Mouse (Mus musculus): ENCODE measurements around the gene Wnt5a.

Gene Wnt5a

DNA sequence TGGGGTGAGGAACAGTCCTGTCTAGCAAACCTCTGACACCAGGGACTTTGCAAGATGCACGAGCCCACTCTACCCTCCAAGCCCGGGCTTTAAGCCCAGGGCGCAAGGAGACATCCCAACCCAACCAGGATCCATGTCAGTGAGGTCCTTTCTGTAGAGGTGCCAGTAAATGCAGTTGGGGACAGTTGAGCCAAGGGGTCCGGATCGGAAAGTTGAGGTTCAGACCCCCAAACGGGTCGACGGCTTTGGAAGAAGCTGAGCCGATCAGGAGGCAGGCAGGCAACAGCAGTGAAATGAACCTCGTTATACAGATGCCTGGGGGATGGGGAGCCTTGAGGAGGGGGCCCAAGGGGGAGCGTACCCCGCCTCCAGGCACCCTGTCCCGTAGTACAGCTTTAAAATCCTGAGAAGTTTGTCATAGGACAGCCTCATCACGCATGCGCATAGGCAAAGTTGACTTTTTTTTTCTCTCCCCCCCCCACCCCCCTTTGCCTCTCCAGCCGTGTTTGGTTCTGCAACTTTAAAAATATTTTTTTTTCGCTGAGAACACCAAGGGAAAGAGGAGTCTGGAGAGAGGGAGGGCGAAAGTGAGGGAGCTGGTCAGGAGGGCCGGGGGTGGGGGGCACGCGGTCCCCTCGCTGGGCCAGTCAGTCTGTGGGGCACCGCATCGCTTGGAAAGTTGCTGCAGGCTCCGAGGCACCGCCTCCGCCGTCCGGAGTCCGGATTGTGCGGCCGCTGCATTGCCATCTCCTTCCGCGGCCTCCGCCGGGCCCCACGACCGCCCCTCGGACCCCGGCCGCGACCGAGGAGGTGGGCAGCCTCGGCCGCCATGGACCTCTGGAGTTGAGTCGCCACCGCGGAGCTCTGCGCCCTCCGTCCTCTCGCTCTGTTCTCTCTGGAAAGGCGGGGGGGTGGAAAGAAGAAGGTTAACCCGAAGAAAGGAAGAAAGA, at the start of gene Wnt5a:
TSS of gene Wnt5a (plus strand) at position 650 of the 950 bp plus-strand sequence.
- DNase-seq (ENCODE audit: low spot score in 2 of 2) = no peak

- no peak for DNase-seq (ENCODE audit: low spot score in 2 of 2)
Observed at GRCm38 (mm10) chr14:28456372-28457076, 48.0 kb upstream of the Wnt5a start.

- DNase-seq (ENCODE audit: low spot score in 2 of 2) = no peak
Observed at GRCm38 (mm10) chr14:28457428-28457827, 47.1 kb upstream of the Wnt5a start.

DNA sequence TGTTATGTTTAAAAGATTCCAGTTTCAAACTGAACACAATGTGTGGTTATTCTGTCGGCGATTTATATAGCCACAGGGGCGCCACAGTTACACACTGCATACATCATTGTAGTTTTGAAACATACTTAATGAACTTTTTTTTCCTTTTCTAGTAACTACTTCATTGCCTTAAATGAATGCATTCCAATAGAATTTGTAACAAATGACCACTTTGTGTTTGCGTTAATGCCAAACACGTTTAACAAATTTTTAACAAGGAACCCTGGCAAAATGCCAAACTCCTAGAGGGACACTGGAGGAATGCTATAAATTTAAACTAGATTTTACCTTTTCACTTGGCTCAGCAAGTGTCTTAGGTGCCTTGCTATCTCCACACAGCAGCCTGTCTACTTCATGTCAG, 36.6 kb upstream of the Wnt5a start:
- no peak for DNase-seq (ENCODE audit: low spot score in 2 of 2)

GRCm38 (mm10) chr14:28469696-28470095, 34.9 kb upstream of the Wnt5a start:
- no peak for DNase-seq (ENCODE audit: low spot score in 2 of 2)

GRCm38 (mm10) chr14:28470212-28470611, 34.3 kb upstream of the Wnt5a start:
- DNase-seq (ENCODE audit: low spot score in 2 of 2) = no peak

DNA sequence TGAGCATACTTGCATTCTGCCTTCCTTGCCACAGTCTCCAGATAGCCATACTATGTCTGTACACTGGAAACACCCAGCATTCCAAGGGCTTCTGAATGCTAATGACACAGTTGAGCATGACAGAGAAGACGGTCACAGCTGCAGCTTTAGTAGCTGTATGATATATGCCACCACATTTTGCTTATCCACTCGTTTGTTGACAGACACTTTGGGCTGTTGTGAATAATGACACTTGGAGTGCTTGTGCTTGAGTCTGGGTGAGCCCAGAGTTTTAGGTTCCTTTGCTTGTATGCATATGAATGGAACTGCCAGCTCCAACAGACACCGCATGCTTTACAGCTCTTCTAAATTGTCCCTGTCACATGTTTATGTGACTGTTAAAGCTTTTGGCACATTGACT, 29.5 kb upstream of the Wnt5a start:
- DNase-seq (ENCODE audit: low spot score in 2 of 2) = no peak

- no peak for DNase-seq (ENCODE audit: low spot score in 2 of 2)
Observed at GRCm38 (mm10) chr14:28475421-28475820, 29.1 kb upstream of the Wnt5a start.

DNA sequence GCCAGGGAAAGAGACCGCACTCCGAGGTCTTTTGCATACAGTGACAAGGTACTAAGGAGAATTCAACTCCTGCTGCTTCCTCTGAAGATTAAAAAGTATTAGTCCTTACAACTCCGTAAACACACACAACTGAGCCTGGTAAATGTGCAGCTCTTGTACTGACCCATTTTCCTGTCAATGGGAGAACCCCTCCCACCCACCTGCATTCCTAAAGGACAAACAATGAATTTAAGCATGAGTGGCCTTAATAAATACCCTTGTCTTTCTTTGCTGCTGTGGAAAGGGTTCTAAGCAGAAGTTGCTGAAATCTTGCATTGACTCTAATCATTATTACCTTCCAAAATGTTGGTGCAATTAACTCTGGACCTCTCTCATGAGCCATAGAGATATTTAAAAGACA, 27.8 kb upstream of the Wnt5a start:
- DNase-seq (ENCODE audit: low spot score in 2 of 2) = no peak

GRCm38 (mm10) chr14:28480866-28481265, 23.7 kb upstream of the Wnt5a start:
- no peak for DNase-seq (ENCODE audit: low spot score in 2 of 2)

GRCm38 (mm10) chr14:28493806-28494205, 10.7 kb upstream of the Wnt5a start:
- no peak for DNase-seq (ENCODE audit: low spot score in 2 of 2)

DNA sequence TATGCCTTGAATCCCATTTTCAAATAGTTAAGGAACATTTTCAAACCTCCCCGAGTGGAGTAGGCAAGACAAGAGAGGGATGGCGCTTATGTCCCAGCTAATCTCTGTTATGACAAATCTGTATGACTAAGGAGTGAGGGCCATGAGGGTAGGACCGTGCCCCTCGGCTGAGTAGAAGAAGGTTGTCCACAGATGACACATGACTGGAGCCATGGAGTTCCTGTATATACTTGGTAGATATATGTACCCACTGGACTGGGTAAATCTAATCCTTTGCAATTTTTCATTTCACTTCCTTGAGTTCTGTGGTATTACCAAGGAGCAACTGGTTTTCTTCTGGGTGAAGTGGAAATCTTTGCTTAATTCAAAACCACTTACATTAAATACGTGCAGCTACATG, 10.3 kb upstream of the Wnt5a start:
- DNase-seq (ENCODE audit: low spot score in 2 of 2) = no peak

GRCm38 (mm10) chr14:28501216-28501878, 3.2 kb upstream of the Wnt5a start:
- no peak for DNase-seq (ENCODE audit: low spot score in 2 of 2)

DNA sequence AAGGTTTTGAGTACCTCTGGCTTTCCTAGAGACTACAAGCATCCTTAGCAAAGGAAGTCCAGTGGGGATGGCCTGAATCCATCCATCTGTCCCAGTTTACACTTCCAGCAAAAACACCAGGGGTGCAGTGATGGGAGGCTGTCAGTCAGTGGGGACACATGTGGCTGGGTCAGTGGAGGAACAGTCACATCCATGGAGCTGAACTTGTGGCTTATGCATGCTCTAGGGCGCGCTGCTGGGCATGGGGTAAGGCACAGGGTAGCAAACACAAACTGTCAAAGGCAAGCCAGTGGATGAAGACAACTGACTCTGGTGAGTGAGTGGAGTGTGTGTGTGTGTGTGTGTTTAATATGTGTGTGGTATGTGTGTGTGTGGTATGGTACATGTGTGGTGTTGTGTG, 1.3 kb upstream of the Wnt5a start:
- DNase-seq (ENCODE audit: low spot score in 2 of 2) = no peak

DNA sequence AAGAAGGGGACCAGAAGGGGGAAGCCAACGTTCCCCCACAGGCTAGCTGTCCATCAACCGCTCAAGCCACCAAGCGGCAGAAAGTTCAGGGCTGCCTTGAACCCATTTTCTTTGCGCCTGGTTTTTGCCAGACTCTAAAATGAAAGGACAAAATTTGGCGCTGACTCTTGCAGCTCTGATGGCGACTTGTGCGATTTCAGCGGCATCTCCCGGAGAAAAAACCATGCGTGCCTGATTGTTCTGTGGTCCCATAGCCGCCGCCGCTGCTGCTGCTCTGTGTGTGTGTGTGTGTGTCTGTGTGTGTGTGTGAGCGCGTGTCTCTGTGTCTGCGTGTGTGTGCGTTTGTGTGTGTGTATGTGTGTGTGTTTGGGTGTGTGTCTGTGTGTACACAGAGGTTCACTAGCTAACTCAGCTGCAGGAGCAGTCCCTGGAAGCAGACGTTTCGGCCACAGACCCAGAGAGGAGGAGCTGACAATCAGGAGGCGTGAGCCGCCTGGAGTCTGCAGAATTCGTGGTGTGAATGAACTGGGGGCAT, 568 bp downstream of the Wnt5a start:
- DNase-seq (ENCODE audit: low spot score in 2 of 2) = peak in 1 of 2 experiments; percentile 53

GRCm38 (mm10) chr14:28505586-28506375, 1.2 kb downstream of the Wnt5a start:
- peak in 1 of 2 experiments; percentile 26 for DNase-seq (ENCODE audit: low spot score in 2 of 2)

DNA sequence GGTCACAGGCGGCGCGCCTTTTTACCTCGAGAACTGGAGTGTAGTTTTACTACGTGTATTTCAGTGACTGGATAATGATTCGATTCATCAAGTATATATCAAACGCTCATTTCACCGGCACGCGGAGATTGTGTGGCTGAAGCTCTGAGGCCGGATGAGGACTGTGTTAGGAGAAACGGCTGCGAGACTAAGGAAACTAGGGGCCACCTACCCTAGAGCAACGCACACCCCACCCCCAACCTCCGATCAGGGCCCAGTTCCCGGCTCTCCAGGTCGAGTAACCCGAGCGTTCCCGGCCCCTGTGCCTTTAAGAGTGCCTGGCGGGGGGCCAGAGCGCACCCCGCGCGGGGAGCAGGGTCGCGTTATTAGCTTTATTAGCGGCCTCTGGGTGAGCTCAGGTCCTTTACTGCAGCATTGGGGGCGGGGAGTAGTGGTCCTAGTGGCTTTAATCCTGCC, 1.9 kb downstream of the Wnt5a start:
- DNase-seq (ENCODE audit: low spot score in 2 of 2) = peak in 1 of 2 experiments; percentile 47

DNA sequence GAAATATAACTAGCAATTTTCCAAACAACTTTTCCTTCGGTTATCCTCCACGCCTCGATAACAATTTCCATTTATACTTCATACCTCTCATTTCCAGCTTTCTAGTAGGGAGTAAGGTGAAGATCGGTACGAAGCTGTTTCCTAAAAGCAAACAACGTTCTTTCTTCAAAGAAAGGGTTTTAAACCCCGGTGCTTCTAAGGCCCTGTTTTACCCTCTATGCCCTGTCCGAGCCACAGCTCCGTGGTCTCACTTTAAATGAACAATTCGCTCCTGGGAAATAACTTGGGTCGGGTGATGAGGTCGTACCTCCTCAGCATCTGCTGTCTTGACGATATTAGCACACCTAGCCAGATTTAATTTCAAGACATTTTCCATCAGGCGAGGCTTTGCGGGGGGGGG, 2.5 kb downstream of the Wnt5a start:
- no peak for DNase-seq (ENCODE audit: low spot score in 2 of 2)

DNA sequence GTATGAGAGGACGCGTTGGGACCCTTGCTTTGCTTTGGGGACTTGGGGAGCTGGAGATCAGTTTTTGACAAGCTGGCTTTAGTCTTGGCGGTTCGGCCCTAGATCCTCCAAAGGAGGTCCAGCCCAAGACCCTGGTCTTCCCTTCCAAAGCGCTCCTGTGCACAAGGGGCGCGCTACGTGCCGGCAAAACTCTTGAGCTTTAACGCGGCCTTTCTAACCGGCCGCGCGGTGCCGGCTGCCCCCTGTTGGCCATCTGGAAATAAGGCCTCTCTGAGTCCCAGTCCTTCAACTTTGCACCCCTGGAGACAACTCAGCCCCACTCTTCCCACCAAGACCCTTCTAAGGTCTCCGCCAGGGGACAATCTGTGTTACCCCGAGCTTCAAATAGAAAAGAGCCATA, 2.9 kb downstream of the Wnt5a start:
- DNase-seq (ENCODE audit: low spot score in 2 of 2) = peak; percentile 55 to 60

DNA sequence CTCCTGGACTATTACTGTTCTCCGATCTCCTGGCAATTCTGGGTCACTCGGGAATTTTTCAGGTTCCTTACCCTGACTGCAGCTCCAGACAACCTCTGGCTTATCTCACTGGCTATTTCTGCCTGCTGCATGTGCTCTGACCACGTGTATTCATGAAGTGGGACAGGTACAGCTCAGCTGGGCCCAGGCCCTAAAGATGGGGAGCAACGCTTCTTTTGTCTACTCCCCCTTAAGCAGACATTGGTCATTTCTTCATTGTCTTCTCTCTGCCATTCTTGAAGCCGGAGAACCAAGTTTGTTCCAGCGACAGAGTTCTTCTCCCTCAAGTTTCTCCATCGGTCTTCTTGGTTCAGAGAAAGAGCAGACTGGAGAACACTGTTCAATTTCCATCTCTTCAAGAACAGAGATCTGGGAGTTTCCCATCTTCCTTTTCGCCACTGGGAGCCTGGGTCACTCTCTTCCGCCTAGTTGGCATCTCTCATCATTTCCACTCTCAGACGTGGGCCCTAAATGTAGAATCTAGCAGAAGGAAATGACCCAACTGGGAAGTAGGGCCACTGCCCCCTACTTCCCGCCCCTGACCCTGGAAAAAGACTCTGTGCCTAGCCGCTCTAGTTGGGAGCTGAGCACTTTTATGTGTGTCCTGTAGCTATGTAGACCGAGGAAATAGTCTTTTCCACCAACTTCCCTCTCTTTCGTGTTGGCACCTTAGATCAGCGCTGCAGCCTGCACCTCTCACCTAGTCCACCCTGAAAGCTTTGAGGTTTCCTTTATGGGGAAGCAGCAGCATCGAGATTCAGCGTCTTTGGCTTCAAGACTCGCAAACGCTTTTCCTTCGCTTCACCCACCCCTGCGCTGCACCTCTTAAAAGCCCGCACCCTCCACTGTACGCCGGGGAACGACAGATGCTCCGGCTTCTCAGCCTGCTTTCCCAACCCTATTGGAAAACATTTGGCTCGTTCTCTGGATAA, 4.0 kb downstream of the Wnt5a start:
- peak in 1 of 2 experiments; percentile 21 for DNase-seq (ENCODE audit: low spot score in 2 of 2)

All from right cerebral cortex, adult 2 months (tissue).